Mouse (Mus musculus): ENCODE results near the gene S100b.

S100b gene

GRCm38 (mm10) chr10:76253536-76253935, at the start of gene S100b:
TSS of gene S100b (plus strand) at chr10:76253853.
- DNase-seq, result peak; percentile 44

- no peak for DNase-seq
Measured at GRCm38 (mm10) chr10:76207262-76207796, 46.3 kb upstream of the S100b start.

GRCm38 (mm10) chr10:76209241-76209640, 44.4 kb upstream of the S100b start:
- DNase-seq, result no peak

- no peak for DNase-seq
Measured at GRCm38 (mm10) chr10:76210806-76211205, 42.8 kb upstream of the S100b start.

- DNase-seq, result no peak
Measured at GRCm38 (mm10) chr10:76212121-76212520, 41.5 kb upstream of the S100b start.

DNA sequence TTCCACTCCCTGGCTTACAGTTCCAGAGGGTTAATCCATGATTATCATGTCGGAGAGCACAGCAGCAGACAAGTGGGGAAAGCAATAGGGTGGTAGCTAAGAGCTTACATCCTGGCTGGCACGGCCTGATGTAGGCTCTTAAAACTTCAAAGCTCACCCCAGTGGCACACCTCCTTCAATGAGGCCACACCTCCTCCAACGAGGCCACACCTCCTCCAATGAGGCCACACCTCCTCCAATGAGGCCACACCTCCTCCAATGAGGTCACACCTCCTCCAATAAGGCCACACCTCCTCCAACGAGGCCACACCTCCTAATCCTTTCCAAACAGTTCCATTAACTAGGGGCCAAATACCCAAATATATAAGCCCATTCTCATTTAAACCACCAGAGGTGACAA, 39.5 kb upstream of the S100b start:
- no peak for DNase-seq

GRCm38 (mm10) chr10:76217056-76217455, 36.6 kb upstream of the S100b start:
- DNase-seq, result peak; percentile 1

- peak; percentile 4 for DNase-seq
Measured at GRCm38 (mm10) chr10:76218240-76218639, 35.4 kb upstream of the S100b start.

- no peak for DNase-seq
Measured at GRCm38 (mm10) chr10:76225944-76226343, 27.7 kb upstream of the S100b start.

- no peak for DNase-seq
Measured at GRCm38 (mm10) chr10:76229627-76230026, 24.0 kb upstream of the S100b start.

DNA sequence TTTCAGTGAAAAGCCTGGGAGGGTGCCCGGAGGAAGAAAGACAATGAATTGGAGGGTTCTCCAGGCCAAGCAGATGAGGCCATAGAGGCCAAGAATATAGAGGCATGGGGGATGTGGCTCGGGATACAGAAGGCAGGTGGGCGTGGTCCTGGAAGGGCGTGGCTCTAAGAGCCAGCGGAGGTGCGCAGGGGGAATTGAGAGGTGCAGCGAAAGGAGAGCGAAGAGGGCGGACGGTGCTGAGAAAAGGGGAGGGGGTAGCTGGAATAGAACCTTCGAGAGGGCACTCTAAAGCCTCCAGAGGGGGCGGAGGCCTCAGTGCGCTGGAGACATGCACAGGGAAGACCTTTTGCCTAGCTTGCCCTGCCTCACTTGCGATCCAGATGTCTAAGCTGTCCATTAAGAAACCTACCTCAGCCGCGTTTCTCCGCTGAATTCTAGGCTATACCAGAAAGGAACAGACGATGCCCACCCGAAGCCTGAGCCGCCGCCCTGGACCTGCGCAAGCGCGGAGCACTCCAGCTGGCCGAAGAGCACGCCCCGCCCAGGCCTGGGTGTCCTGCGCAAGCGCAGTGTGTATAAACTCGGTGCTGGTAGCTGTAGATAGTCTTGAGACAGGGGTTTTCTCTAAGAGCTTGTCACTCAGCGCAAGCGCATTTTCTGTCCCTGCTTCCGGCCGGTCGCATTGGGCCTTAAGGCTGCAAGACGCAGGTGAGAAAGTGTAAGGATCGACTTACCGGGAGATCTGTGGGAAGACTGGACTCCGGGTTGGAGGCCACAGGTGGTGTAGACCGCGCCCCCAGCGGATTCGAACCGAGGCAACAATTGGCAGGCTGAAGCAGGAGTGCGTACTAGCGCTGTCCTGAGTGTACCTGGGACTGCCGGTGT, 16.1 kb upstream of the S100b start, which contains the start of gene Prmt2:
Prmt2 (minus strand) TSS at position 525 of the 885 bp plus-strand sequence.
- DNase-seq, result peak; percentile 94

DNA sequence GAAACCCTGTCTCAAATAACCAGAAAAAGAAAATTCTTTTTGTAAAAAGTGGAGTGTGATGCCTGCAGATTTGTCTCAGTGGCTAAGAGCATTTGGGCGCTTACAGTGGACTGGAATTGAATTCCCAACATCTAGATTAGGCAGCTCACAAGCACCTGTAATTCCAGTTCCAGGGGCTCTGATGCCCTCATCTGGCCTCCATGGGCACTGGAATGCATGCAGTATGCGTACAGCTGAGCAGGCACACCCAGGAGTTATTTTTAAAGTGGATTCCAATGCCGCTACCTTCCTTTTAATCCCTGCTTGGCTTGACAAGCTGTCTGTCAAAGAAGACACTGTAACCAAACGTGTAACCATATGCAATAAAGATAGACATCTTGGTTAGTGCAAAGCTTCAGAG, 14.3 kb upstream of the S100b start:
- no peak for DNase-seq

DNA sequence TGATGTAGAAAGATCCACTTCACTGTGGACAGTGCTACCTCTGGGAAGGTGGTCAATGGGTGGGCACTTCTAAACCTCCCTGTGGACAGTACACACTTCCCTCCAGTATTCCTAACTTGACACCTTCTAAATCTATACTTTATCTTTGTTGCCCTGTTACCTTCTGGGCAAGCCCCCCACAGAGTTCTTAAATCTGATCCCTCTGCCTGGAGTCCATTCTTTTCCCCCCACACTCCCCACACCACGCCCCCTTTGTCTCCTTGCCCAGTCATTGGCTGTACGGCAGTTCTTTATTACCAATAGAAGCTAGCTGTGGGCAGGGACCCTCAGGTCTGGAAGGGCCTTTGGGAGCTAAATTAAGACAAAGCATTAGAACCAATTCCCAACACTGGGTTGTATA, 8.5 kb upstream of the S100b start:
- DNase-seq, result no peak

DNA sequence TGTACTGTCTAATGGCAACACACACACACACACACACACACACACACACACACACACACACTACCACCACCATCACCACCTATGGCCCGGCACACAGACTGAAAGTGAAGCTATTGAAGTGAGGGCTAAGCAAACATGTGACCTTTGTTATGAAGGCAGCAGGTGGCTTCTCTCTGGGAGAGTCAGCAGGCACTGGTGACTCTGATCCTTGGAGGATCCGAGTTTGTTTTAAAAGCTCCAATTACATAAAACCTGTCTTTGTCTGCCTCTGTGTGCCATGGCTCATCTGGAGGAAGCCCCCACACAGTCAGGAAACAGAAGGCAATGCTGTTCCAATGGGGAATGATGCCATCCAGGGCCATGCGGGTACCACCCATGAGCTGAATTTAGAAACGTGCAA, 7.1 kb upstream of the S100b start:
- no peak for DNase-seq

DNA sequence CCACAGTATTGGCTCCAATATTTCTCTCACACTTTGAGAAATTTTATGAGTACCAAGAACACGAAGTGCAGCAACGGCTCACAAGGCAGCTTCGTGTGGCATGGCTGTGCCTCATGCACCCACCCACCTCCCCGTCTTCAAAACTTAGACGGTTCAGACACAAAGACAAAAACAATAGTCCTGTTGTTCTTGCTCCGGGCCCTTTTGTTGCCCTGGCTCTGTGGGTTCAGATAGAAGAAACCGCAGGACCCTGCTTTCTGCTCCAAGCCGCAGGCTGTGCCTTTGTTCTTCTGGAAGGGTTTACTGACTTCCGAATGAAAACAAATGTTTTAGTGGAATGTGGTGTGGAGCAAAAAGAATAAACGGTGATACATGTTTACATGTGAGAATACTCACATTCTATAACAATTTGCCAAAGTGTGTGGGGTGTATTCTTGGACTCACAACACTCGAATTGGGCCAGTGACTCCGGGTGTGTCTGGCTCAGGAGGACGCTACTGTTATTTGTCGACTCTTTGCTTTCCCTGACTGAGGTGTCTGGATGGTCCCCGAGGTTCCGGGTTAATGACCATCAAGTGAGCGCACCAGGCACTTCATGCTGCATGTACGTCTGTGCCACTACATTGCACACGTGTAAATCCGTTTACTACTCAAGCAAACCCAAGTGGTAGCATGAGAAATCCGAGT, 5.5 kb upstream of the S100b start:
- no peak for DNase-seq

- no peak for DNase-seq
Measured at GRCm38 (mm10) chr10:76248647-76248968, 5.0 kb upstream of the S100b start.

GRCm38 (mm10) chr10:76250870-76251269, 2.8 kb upstream of the S100b start:
- DNase-seq, result no peak

DNA sequence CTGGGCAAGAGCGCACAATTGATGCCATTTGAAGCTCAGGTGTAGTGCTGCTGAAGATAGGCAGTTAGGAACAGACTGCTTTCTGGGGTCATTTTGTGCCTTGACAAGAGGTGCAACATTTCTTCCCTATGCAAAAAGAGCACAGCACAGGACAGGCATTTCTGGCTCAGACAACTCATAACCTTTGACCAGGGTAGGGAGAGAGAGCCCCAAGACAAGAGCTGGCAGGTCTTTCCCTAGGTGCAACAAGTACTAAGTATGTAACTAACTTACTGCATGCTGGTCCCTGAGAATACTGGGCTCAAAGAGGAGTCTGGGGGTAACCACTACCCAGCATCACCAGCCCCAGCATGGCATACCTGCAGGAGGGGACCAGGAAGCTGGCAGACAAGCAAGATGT, 574 bp upstream of the S100b start:
- no peak for DNase-seq

- DNase-seq, result no peak
Measured at GRCm38 (mm10) chr10:76255617-76256016, 2.0 kb downstream of the S100b start.

GRCm38 (mm10) chr10:76257231-76257630, 3.6 kb downstream of the S100b start:
- no peak for DNase-seq

- peak; percentile 52 for DNase-seq
Measured at GRCm38 (mm10) chr10:76257719-76258390, 4.2 kb downstream of the S100b start.

GRCm38 (mm10) chr10:76259566-76260232, 6.0 kb downstream of the S100b start:
- DNase-seq, result peak; percentile 30
